Mouse (Mus musculus) cerebellum, adult 2 months (tissue): ENCODE results near the gene Cpa5. TPM values are rescaled to one million over a fixed set of nuclear protein-coding genes. Genes with fewer than 3 reads are reported as not detected.

ENCODE experiments used
- DNase-seq, 2 experiments: peaks; one replicate each; pipeline ENCODE4 v3.0.0; 2021
- H3K27ac ChIP-seq: fragments of 200-500 bp; 2 replicates; pipeline ENCODE4 v1.5.1; 2012; ENCODE audit warnings: low read length, control low read depth, inconsistent platforms; ENCODE audit not compliant: insufficient read depth
- H3K27me3 ChIP-seq: fragments of 200-500 bp; 2 replicates; pipeline ENCODE4 v1.6.1; 2012; ENCODE audit warnings: inconsistent platforms, mild to moderate bottlenecking, low read length, moderate library complexity; ENCODE audit not compliant: control insufficient read depth, insufficient read depth
- H3K4me1 ChIP-seq: fragments of 200-500 bp; 2 replicates; pipeline ENCODE4 v1.6.1; 2011; ENCODE audit warnings: low read length; ENCODE audit not compliant: control insufficient read depth, insufficient read depth
- H3K4me3 ChIP-seq: fragments of 200-500 bp; replicated peaks from 2 replicates; pipeline ENCODE3; 2011; ENCODE audit warnings: mild to moderate bottlenecking, low read depth, low read length, control low read depth; ENCODE audit not compliant: insufficient read depth
- CTCF ChIP-seq: fragments of 200-500 bp; IDR thresholded peaks from 2 replicates; pipeline ENCODE4 v1.5.1; 2011; ENCODE audit warnings: low read depth, mild to moderate bottlenecking, control low read depth, low read length, moderate library complexity, borderline replicate concordance; ENCODE audit not compliant: insufficient read depth
- POLR2A ChIP-seq: fragments of 200-500 bp; IDR thresholded peaks from 2 replicates; pipeline ENCODE4 v1.6.1; 2011; ENCODE audit warnings: low read length, control low read depth, borderline replicate concordance; ENCODE audit not compliant: insufficient read depth
- WGBS: fragments of 180-500 bp; shearing (Covaris S2); methylation state at CpG from one replicate; pipeline ENCODE4 v1.1.7; 2018; 5-methylcytosine and 5-hydroxymethylcytosine counted together
- polyA plus RNA-seq: library from polyadenylated mRNA; depleted of rRNA; stranded (reverse); fragments of >200 nt; gene quantifications from 2 replicates; pipeline ENCODE4 v1.2.3, GENCODE M21; 2012; rRNA removed

The Cpa5 gene
- 0.05 TPM in 1 of 2 replicates, not detected in the other for polyA plus RNA-seq

DNA sequence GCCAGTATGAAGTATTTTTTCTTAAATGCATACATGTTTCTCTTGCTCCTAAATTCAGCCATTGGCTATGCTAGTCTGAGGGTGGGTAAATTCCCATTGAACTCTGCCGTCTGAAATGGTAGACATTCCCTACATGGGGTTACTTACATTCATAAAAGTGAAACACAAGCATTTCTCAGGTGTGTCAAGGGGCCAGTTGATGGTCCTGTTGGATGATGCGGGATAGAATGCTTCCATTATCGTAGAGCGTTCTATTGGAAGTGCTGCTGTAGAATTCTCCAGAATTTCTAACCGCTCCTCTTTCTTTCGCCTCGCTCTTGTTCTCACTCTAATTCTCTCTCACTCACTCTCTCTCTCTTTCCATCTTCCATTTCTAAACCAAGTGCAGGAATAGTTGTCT, at the start of gene Cpa5:
Gene Cpa5 (plus strand): TSS at position 301 of the 400 bp plus-strand sequence.
- H3K27ac ChIP-seq = no peak within 1 kb of the TSS
- DNase-seq = no peak
- no peaks in the 10 kb centered on the region for H3K27me3 ChIP-seq
- no peak within 1 kb of the TSS for H3K4me3 ChIP-seq
- WGBS = 96% methylated on average over 7 of the region's 7 CpGs
- TF ChIP-seq POLR2A (no peak), CTCF (no peak)
- no peaks in the 10 kb centered on the region for H3K4me1 ChIP-seq

DNA sequence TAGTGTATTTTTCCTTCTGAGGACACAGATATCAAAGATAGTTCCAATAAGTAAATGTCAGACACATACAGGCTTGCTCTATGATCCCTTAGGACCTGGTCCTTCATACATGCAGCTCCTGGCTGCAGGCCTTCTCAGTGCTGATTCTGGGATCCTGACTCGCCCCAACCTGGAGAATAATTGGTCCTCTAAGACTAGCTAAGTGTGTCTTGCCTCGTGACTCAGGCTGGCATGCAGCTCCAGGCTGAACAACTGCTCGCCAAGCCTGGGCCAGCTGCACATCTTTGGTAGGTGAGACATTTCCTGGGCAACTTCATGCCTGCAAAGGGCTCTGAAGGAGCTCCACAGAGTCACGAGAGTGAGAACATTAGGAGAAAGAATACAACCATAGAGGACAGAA, 48.7 kb upstream of the Cpa5 start:
- WGBS = 63% methylated on average over 4 of the region's 4 CpGs
- DNase-seq = no peak
- no peak overlapping the region for H3K27ac ChIP-seq
- no peak for TF ChIP-seq CTCF
- no peak for TF ChIP-seq POLR2A
- no peaks in the 10 kb centered on the region for H3K4me1 ChIP-seq
- no peaks in the 10 kb centered on the region for H3K27me3 ChIP-seq
- H3K4me3 ChIP-seq = no peak overlapping the region

DNA sequence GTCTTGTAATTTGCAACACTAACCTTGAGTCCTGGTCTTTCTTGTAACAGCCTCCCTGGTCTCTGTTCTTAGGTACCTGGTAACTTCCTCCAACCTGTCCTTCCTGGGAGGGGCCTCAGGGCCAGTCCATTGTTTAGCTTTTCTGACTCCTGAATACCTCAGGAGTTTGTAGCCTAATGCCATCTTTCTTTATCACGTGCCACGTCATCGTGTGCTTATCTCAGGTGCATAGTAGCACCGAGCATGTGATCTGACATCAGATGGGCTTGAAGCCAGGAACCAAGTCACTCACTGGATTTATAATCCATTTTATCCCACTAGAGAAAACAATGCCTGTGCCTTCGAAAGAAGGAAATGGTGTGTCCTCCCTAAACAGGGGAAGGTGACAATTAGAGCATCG, 47.2 kb upstream of the Cpa5 start:
- 83% methylated on average over 6 of the region's 6 CpGs for WGBS
- Histone ChIP-seq H3K27ac (no peak overlapping the region), H3K4me3 (no peak overlapping the region)

DNA sequence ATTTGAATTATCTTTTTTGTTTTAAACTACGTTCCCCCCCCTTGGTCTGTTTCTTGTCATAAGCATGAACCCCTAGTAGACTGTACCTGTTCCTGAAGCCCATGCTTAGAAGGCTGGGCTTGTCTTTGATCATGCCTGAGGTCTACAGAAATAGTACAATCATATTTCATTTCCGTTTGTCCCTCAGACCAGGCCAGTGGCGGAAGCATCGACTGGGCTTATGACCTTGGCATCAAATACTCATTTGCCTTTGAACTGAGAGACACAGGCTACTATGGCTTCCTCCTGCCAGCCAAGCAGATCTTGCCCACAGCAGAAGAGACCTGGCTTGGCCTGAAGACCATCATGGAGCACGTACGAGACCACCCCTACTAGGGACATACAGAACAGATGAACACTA, 46.8 kb upstream of the Cpa5 start:
- Histone ChIP-seq H3K4me1 (no peaks in the 10 kb centered on the region), H3K27ac (no peak overlapping the region), H3K4me3 (no peak overlapping the region), H3K27me3 (no peaks in the 10 kb centered on the region)
- TF ChIP-seq CTCF (no peak), POLR2A (no peak)
- 94% methylated on average over 6 of the region's 6 CpGs for WGBS
- DNase-seq = no peak

More for the DNA sequence above, 47.2 kb upstream of the Cpa5 start:
- no peak for DNase-seq
- no peak for TF ChIP-seq CTCF
- no peak for TF ChIP-seq POLR2A
- Histone ChIP-seq H3K27me3 (no peaks in the 10 kb centered on the region), H3K4me1 (no peaks in the 10 kb centered on the region)

DNA sequence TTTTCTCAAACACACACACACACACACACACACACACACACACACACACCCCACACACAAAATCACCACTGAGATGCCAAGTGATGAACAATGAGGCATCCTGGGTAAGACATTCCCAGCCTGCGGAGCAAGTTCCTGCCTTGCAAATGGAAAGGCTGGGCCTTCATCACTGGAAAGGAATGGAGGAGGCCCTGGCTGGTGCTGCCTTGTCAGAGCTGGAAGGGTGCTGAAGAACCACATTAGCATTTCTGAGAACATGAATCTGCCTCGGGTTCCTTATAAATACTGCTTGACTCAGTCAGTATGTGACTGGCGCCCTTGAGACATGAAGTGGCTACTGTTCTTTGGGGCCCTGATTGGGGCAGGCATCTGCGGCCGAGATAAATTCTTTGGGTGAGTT, 42.7 kb upstream of the Cpa5 start, which contains the start of gene Cpa4:
Gene Cpa4 (plus strand): TSS at position 301 of the 400 bp plus-strand sequence.
- WGBS = 78% methylated on average over 5 of the region's 5 CpGs
- Histone ChIP-seq H3K27ac (no peak within 1 kb of the TSS), H3K27me3 (no peaks in the 10 kb centered on the region), H3K4me1 (no peaks in the 10 kb centered on the region; the same call in 1 of the 2 replicates), H3K4me3 (no peak within 1 kb of the TSS)
- no peak for DNase-seq
- no peak for TF ChIP-seq POLR2A
- TF ChIP-seq CTCF = no peak

DNA sequence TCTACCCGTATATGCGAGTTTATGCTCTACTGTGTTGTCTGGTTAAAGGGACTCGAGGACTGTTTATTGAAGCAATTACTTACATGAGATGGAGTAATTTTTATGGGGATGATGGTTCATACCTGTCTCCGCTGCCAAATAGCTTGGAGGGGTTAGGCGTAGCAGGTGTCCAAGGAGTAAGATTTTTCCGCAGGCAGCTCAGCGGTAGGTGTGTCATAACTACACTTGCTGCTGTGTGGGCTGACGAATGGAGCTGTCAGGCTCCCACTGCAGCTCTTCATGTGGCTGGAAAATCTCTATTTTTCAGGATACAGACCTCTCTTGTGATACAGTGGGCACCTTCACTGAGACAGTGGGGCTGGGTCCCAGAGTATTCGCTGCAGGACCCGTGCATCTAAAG, 41.5 kb upstream of the Cpa5 start:
- Histone ChIP-seq H3K4me3 (no peak overlapping the region), H3K4me1 (no peaks in the 10 kb centered on the region; the same call in 1 of the 2 replicates), H3K27ac (no peak overlapping the region), H3K27me3 (no peaks in the 10 kb centered on the region)
- WGBS = 83% methylated on average over 10 of the region's 10 CpGs
- DNase-seq = no peak
- TF ChIP-seq CTCF (no peak), POLR2A (no peak)

DNA sequence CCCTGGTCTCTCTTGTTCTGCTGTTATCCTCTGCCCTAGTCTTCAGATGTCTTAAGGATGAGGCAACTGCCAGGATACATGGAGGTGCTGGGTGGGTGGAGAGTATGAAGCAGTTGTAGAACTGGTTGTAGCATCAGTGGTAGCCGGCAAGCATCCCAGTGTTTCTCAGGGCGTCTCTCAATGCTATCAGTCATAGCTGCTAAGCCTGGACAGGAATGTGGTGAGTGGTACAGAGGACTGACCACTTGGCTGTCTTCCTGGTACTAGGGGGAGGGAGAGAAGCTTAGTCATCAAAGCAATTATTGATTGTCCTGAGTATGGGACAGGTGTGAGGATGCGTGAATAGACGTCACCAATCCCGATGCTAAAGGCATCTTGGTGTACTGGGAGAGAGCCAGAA, 40.8 kb upstream of the Cpa5 start:
- Histone ChIP-seq H3K4me1 (no peaks in the 10 kb centered on the region; the same call in 1 of the 2 replicates), H3K27me3 (no peaks in the 10 kb centered on the region), H3K4me3 (no peak overlapping the region), H3K27ac (no peak overlapping the region)
- WGBS = 88% methylated on average over 5 of the region's 5 CpGs
- DNase-seq = no peak
- no peak for TF ChIP-seq CTCF
- TF ChIP-seq POLR2A = no peak

DNA sequence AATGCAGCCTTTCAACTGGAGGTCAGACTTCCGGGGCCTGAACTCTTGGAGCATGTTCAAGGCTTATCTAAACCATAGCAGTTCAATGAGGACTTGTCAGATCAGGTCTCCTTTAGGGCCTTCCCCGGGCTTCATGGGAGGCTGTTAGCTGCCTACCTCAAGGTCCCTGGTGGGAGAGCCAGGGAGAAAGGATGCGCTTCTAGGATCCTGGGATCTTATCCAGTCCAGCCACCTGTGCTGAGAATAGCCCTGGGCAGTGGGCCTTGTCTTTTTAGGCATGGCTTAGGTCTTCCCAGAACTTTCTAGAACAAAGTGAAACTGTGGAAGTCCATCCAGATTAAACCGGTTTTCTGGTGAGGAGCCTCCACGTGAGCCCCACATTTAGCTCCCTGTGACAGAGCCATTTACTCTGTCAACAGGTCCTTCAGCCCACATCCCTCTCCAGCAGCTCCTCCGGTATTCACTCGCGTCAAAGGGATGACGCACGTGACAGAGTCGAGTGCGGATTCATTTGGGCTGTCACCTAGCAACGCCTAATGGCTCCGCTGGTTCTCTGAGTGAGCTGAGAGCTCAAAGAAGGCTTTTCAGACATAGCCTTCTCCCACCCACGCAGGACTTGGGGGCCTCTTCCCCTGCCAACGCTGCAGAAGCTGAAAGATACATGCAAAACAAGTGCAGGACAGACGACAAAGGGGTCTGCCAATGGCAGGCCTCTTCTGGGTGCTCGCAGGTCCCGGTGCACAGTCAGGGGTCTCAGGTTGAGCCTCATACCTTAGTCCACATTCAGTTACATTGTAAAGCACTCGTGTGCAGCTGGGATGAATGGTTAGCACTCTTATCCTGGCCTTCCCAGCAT, 38.1 kb upstream of the Cpa5 start:
- H3K27me3 ChIP-seq = no peaks in the 10 kb centered on the region
- DNase-seq = no peak
- no peaks in the 10 kb centered on the region; the same call in 1 of the 2 replicates for H3K4me1 ChIP-seq
- 28% methylated on average over 20 of the region's 20 CpGs for WGBS
- no peak overlapping the region for H3K27ac ChIP-seq
- no peak overlapping the region for H3K4me3 ChIP-seq
- TF ChIP-seq CTCF (no peak), POLR2A (no peak)
